Mouse (Mus musculus) hindbrain, embryonic 13.5 days (tissue): Measurements from ENCODE around the gene Kdf1. TPM values are rescaled to one million over a fixed set of nuclear protein-coding genes. Genes with fewer than 3 reads are reported as not detected.
A peak's percentile ranks its signal among the peaks of the same experiment; 100 is the strongest.

Experiments used
- ATAC-seq: fragments of 200-750 bp; cut with Nextera tagmentation; 2 replicates; pipeline ENCODE4 v1.8.0; 2017; ENCODE audit warnings: moderate TSS enrichment; ENCODE audit not compliant: low FRiP score
- H3K27ac ChIP-seq: fragments of 300-500 bp; sonication (generic); 2 replicates; pipeline ENCODE4 v1.5.1; 2015; ENCODE audit warnings: inconsistent platforms, mild to moderate bottlenecking, moderate library complexity
- H3K27me3 ChIP-seq: fragments of 300-500 bp; sonication (generic); 2 replicates; pipeline ENCODE4 v1.6.1; 2015; ENCODE audit warnings: mild to moderate bottlenecking, inconsistent platforms
- H3K36me3 ChIP-seq: fragments of 300-500 bp; sonication (generic); 2 replicates; pipeline ENCODE4 v1.6.1; 2015; ENCODE audit warnings: mild to moderate bottlenecking, inconsistent platforms
- H3K4me1 ChIP-seq: fragments of 300-500 bp; sonication (generic); replicated peaks from 2 replicates; pipeline ENCODE4 v1.6.1; 2015; ENCODE audit warnings: inconsistent platforms
- H3K4me2 ChIP-seq: fragments of 300-500 bp; sonication (generic); 2 replicates; pipeline ENCODE4 v1.6.1; 2015; ENCODE audit warnings: inconsistent platforms, mild to moderate bottlenecking, moderate library complexity
- H3K4me3 ChIP-seq: fragments of 300-500 bp; sonication (generic); 2 replicates; pipeline ENCODE4 v1.5.1; 2015; ENCODE audit warnings: mild to moderate bottlenecking, inconsistent platforms
- H3K9ac ChIP-seq: fragments of 300-500 bp; sonication (generic); 2 replicates; pipeline ENCODE4 v1.6.1; 2015; ENCODE audit warnings: mild to moderate bottlenecking, inconsistent platforms
- H3K9me3 ChIP-seq: fragments of 300-500 bp; sonication (generic); 2 replicates; pipeline ENCODE4 v1.6.1; 2016; ENCODE audit warnings: inconsistent platforms
- WGBS: fragments of 180-500 bp; shearing (Covaris S2); methylation state at CpG from one replicate; pipeline ENCODE4 v1.1.7; 2015; 5-methylcytosine and 5-hydroxymethylcytosine counted together
- polyA plus RNA-seq: library from polyadenylated mRNA; unstranded; fragments of >200 nt; fragmentation: Nextera tagmentation; extraction: Ambion mirVana; gene quantifications from 2 replicates; pipeline ENCODE4 v1.2.1, GENCODE M21; 2015

Kdf1 gene
- polyA plus RNA-seq, 1 experiment from 2014 or later = 0.30 TPM

GRCm38 (mm10) chr4:133486673-133487357 lies 31.9 kb upstream of the Kdf1 start:
- H3K36me3 ChIP-seq = no peaks in the 10 kb centered on the region
- H3K4me2 ChIP-seq = no peak overlapping the region
- H3K27me3 ChIP-seq = peaks cover 35% of the 10 kb centered on the region
- H3K4me3 ChIP-seq = no peak overlapping the region
- no peak overlapping the region for H3K9ac ChIP-seq
- H3K9me3 ChIP-seq = no peaks in the 10 kb centered on the region
- WGBS = 93% methylated on average over 26 of the region's 26 CpGs
- peaks cover 16% of the 10 kb centered on the region for H3K4me1 ChIP-seq
- no peak overlapping the region for H3K27ac ChIP-seq
- no peak for ATAC-seq

GRCm38 (mm10) chr4:133488619-133489392 lies 30.0 kb upstream of the Kdf1 start:
- H3K4me2 ChIP-seq = no peak overlapping the region
- no peak overlapping the region for H3K4me3 ChIP-seq
- H3K9me3 ChIP-seq = no peaks in the 10 kb centered on the region
- H3K9ac ChIP-seq = no peak overlapping the region
- 89% methylated on average over 20 of the region's 20 CpGs for WGBS
- H3K36me3 ChIP-seq = no peaks in the 10 kb centered on the region
- peaks cover 15% of the 10 kb centered on the region for H3K4me1 ChIP-seq
- peaks cover 25% of the 10 kb centered on the region for H3K27me3 ChIP-seq
- no peak for ATAC-seq
- H3K27ac ChIP-seq = no peak overlapping the region

- peaks cover 12% of the 10 kb centered on the region for H3K4me1 ChIP-seq
- no peak overlapping the region for H3K4me2 ChIP-seq
- peaks cover 25% of the 10 kb centered on the region for H3K27me3 ChIP-seq
- no peaks in the 10 kb centered on the region for H3K36me3 ChIP-seq
- no peak overlapping the region for H3K27ac ChIP-seq
- ATAC-seq = no peak
- WGBS = 69% methylated on average over 4 of the region's 4 CpGs
- no peak overlapping the region for H3K4me3 ChIP-seq
- no peak overlapping the region for H3K9ac ChIP-seq
- no peaks in the 10 kb centered on the region for H3K9me3 ChIP-seq
Measured at GRCm38 (mm10) chr4:133489489-133490245, 29.1 kb upstream of the Kdf1 start.

DNA sequence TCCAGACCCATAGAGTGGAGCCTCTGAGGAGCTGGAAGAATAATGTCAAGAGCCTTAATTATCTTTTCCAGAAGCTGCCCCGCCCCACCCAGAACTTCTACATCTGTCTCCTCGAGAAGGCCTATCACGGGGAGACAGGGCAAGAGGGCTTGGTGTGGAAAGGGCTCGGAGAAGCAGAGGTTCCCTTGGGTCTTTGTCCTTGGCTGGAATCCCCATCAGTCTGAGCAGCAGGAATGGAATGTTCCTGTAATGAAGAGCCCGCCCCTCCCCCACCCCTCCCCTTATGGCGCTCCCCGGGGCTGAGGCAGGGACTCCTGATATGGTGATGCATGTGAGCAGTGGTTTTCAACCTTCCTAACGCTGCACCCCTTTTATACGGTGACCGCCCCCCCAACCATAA lies 27.0 kb upstream of the Kdf1 start:
- 49% methylated on average over 10 of the region's 10 CpGs for WGBS
- no peaks in the 10 kb centered on the region for H3K36me3 ChIP-seq
- H3K27me3 ChIP-seq = peaks cover 35% of the 10 kb centered on the region
- no peak overlapping the region for H3K27ac ChIP-seq
- H3K4me2 ChIP-seq = no peak overlapping the region
- ATAC-seq = no peak
- peaks cover 15% of the 10 kb centered on the region for H3K4me1 ChIP-seq
- H3K9ac ChIP-seq = no peak overlapping the region
- no peak overlapping the region for H3K4me3 ChIP-seq
- no peaks in the 10 kb centered on the region for H3K9me3 ChIP-seq

DNA sequence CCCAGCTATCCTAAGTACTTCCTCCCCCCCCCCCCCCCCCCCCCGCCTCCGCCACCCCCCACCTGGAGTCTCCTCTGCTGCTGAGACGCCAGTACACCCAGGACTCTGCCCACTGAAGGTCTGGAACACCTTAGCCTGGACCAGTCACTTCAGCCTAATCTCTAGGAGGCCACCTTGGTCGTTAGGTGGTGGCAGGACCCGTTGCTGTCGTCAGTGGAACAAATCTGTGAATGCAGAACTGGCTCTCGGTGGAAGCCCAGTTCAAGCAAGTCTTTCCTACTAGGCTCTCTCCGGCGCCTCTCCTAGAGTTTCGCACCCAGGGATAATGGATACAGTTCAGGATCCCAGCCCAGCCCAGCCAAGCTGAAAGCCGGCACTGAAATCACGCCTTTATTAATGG lies 24.9 kb upstream of the Kdf1 start:
- peaks cover 56% of the 10 kb centered on the region for H3K27me3 ChIP-seq
- peak overlapping the region; percentile 52 for H3K4me2 ChIP-seq
- 25% methylated on average over 10 of the region's 12 CpGs for WGBS
- peak overlapping the region; percentile 26 for H3K4me3 ChIP-seq
- no peak overlapping the region for H3K9ac ChIP-seq
- no peaks in the 10 kb centered on the region for H3K9me3 ChIP-seq
- no peak overlapping the region for H3K27ac ChIP-seq
- H3K36me3 ChIP-seq = no peaks in the 10 kb centered on the region
- ATAC-seq = no peak
- peaks cover 34% of the 10 kb centered on the region for H3K4me1 ChIP-seq

DNA sequence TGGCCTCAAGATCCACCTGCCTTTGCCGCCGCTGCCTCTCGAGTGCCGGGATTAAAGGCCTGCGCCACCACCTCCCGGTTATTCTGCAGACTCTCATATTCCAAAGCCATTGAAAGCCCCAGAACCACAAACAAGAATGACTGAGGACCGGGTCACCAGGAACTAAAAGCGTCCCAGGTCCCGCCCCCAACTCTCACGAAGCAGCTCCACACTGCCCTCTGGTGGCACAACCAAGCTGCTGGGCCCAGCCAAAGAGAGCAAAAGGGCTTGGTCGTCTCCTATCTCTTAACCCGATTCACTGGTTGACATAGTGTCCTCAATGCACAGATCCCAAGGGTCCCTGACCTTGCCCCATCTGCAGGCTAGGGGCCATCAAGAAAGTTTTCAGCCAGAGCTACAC lies 24.3 kb upstream of the Kdf1 start:
- H3K4me1 ChIP-seq = peaks cover 37% of the 10 kb centered on the region
- peaks cover 62% of the 10 kb centered on the region for H3K27me3 ChIP-seq
- H3K4me3 ChIP-seq = peak overlapping the region; percentile 26
- H3K9me3 ChIP-seq = no peaks in the 10 kb centered on the region
- H3K27ac ChIP-seq = no peak overlapping the region
- H3K4me2 ChIP-seq = peak overlapping the region; percentile 52
- peak; percentile 37; the same call in 1 of the 2 replicates for ATAC-seq
- H3K9ac ChIP-seq = no peak overlapping the region
- no peaks in the 10 kb centered on the region for H3K36me3 ChIP-seq
- WGBS = under 1% methylated on average over 12 of the region's 12 CpGs

DNA sequence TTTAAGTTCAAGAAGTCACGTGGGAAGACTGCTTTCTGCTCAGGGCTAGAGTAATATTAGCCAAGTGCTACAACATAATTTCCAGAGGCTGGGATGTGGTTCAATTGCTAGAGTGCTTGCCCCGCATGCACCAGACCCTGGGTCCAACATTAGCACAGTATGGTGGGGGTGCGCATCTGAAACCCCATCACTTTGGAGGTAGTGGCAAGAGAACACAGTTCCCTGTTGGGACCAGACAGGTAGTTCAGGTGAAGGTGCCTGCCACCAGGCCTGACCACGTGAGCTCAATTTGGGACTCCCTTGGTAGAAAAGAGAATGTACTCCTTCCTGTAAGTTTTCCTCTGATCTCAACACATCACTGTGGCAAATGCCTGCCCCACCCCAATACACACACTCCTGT lies 23.9 kb upstream of the Kdf1 start:
- no peaks in the 10 kb centered on the region for H3K36me3 ChIP-seq
- 68% methylated on average over 4 of the region's 4 CpGs for WGBS
- no peak overlapping the region for H3K9ac ChIP-seq
- H3K4me3 ChIP-seq = no peak overlapping the region
- H3K9me3 ChIP-seq = no peaks in the 10 kb centered on the region
- H3K4me1 ChIP-seq = peaks cover 32% of the 10 kb centered on the region
- no peak for ATAC-seq
- no peak overlapping the region for H3K4me2 ChIP-seq
- no peak overlapping the region for H3K27ac ChIP-seq
- H3K27me3 ChIP-seq = peaks cover 66% of the 10 kb centered on the region

DNA sequence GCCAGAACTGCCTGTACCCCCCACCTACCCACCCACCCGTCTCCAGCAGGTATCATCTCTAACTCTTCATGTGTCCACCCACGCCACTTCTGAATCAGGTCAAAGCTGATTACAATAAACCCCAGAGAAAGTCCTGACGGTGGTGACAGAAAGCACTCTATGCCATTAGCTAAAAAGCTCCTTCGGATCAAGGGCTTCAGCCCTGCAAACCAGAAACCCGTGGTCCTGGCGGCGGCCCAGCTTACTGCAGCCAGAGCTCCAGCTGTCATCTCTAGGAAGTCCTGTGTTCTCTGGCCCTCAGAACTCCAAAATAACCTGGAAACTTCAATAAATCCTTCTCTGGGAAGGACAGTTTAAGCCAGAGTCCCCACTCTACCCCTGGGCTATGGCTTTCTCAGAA lies 23.1 kb upstream of the Kdf1 start:
- no peak overlapping the region for H3K4me2 ChIP-seq

GRCm38 (mm10) chr4:133496738-133497445 lies 21.9 kb upstream of the Kdf1 start:
- Histone ChIP-seq H3K36me3 (no peaks in the 10 kb centered on the region), H3K27me3 (peaks cover 86% of the 10 kb centered on the region), H3K4me3 (peak overlapping the region; percentile 68), H3K9me3 (no peaks in the 10 kb centered on the region), H3K4me1 (peaks cover 32% of the 10 kb centered on the region), H3K4me2 (peak overlapping the region; percentile 98), H3K27ac (no peak overlapping the region), H3K9ac (peak overlapping the region; percentile 82; the same call in 1 of the 2 replicates)
- no peak for ATAC-seq
- WGBS = 26% methylated on average over 6 of the region's 6 CpGs

More for the DNA sequence above, 23.1 kb upstream of the Kdf1 start:
- Histone ChIP-seq H3K9me3 (no peaks in the 10 kb centered on the region), H3K9ac (no peak overlapping the region), H3K36me3 (no peaks in the 10 kb centered on the region), H3K4me3 (no peak overlapping the region), H3K27me3 (peaks cover 74% of the 10 kb centered on the region), H3K27ac (no peak overlapping the region), H3K4me1 (peaks cover 32% of the 10 kb centered on the region)
- no peak for ATAC-seq
- WGBS = 39% methylated on average over 7 of the region's 7 CpGs

DNA sequence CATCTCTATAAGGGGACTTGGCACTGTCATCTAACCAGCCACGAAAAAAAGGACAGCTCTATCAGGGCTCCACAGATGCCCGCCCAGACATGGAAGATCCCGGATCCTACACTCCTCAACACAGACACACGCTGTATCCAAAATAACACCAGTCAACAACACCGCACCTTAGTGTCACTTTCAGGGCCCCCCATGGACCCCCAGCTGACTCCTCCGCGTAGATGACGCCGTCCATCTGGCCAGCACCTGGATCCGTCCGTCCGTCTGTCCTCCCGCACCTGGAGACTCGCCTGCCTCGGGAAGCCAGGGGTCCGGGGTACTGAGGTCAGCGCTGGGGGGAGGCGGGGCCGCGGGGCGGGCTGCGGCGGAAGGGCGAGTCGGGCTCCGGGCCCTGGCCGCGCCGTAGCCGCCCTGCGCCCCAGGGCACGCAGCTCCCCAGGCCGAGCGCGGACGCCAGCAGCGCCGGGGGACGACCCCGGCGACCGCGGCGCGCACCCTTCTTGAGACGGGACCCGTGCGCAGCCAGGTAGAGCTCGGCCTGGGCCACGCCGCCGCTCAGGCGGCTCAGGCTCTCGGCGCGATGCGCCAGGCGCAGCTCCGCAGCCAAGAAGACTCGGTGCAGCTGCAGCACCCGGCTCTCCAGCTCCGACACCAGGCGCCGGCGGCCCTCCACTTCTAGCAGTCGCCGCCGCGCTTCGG lies 21.2 kb upstream of the Kdf1 start:
- Histone ChIP-seq H3K27ac (no peak overlapping the region; the same call in 1 of the 2 replicates), H3K4me3 (peak overlapping the region; percentile 68), H3K9me3 (no peaks in the 10 kb centered on the region), H3K27me3 (peaks cover 93% of the 10 kb centered on the region), H3K36me3 (no peaks in the 10 kb centered on the region), H3K4me1 (peaks cover 32% of the 10 kb centered on the region), H3K4me2 (peak overlapping the region; percentile 98), H3K9ac (peak overlapping the region; percentile 82)
- ATAC-seq = peak; percentile 69
- under 1% methylated on average over 68 of the region's 70 CpGs for WGBS

DNA sequence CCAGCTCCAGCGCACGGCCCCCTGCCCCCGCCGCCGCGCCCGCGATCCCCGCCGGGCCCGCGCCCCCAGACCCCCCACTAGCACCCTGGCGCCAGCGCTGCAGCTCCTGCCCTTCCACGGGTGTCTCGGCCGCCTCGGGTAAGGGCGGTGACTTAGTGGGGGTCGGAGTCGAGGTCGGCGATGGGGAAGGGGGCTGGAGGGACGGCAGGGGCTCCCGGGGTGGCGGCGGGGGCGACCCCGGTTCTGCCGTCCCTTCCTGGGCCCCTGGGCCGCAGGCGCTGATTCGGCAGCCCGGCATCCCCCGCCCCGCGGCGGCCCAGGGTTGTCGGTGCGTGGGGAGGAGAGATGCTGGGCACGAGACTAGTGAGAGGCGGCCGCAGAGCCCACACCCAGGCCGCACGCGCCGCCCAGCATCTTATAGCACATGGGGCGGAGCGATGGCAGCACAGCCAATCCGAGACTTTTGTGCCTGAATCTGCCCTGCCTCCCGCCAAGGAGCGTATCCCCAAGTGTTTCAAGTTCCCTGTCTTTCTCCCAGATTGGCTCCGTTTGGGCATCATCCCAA lies 20.5 kb upstream of the Kdf1 start, which contains the start of gene Trnp1:
Gene Trnp1, minus strand, starts transcription at position 391 of the 565 bp plus-strand sequence.
- Histone ChIP-seq H3K4me3 (peak within 1 kb of the TSS; percentile 68), H3K9ac (peak within 1 kb of the TSS; percentile 82), H3K36me3 (no peaks in the 10 kb centered on the region), H3K4me2 (peak within 1 kb of the TSS; percentile 98), H3K4me1 (peaks cover 32% of the 10 kb centered on the region), H3K27me3 (peaks cover 96% of the 10 kb centered on the region), H3K9me3 (no peaks in the 10 kb centered on the region), H3K27ac (no peak within 1 kb of the TSS; the same call in 1 of the 2 replicates)
- WGBS = under 1% methylated on average over 50 of the region's 53 CpGs
- peak; percentile 92 for ATAC-seq
